Mouse (Mus musculus) stomach, postnatal 0 days (tissue): Measurements from ENCODE around the gene Usp29.

Source experiments
- CTCF ChIP-seq: IDR thresholded peaks from 2 replicates; pipeline ENCODE4 v1.5.1; 2016; ENCODE audit warnings: antibody characterized with exemption, low read depth, mild to moderate bottlenecking, moderate library complexity
- EP300 ChIP-seq: optimal IDR thresholded peaks from 2 replicates; pipeline ENCODE3; 2016; ENCODE audit warnings: antibody characterized with exemption

DNA sequence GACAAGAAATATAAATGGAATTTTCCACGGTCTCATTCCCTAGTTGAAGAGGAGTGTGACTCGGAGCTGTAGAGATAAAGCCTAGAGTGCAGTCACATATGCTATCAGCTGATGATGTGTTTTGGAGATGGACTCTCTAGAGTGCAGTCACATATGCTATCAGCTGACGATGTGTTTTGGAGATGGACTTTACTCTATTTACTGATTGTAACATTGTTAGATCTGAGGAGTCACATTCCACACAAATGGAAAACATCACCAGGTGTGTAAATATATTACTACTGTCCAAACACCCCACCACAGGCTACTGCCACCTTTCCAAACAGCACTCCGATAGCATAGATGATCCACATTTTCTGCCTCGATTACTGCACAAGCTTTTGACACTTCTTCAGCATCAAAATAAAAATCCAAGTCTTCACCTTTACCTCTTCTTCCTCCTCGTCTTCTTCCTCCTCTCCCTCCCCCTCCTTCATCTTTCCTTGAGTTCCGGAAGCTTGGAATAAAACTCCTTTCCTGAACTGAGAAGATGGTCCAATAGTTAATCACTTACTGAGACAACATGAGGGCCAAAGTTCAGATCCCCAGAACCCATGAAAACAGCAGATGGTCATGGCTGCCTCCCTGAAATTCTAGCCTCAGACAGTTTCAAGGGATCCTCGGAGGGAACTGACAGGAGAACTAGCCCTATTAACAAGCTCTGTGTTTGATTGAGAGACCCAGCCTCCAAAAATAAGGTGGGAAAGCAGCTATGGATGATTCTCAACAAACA is 153.2 kb downstream of the Usp29 start:
- no peak for TF ChIP-seq EP300
- TF ChIP-seq CTCF = no peak
